Mouse (Mus musculus): ENCODE results near the gene U90926. TPM values are rescaled to one million over a fixed set of nuclear protein-coding genes. Genes with fewer than 3 reads are reported as not detected.

The U90926 gene
- not detected in 2 replicates for polyA plus RNA-seq (2015; fragmentation: Nextera tagmentation; extraction: Ambion mirVana)

GRCm38 (mm10) chr5:92215308-92215707 is at the start of gene U90926:
TSS of gene U90926 (minus strand) at chr5:92215408.
- Histone ChIP-seq H3K36me3 (ENCODE audit: control insufficient read depth, insufficient read depth) (no peaks in the 10 kb centered on the region), H3K4me3 (ENCODE audit: low read depth, low read length) (no peak within 1 kb of the TSS), H3K27me3 (ENCODE audit: control insufficient read depth, insufficient read depth, low read depth, low read length) (no peaks in the 10 kb centered on the region; the same call in 1 of the 2 replicates), H3K9me3 (replicated peaks; ENCODE audit: control insufficient read depth, low read length) (no peaks in the 10 kb centered on the region), H3K4me1 (ENCODE audit: control insufficient read depth, low read depth, low read length) (no peaks in the 10 kb centered on the region), H3K4me2 (ENCODE audit: low read depth, low read length) (no peak within 1 kb of the TSS), H3K9ac (ENCODE audit: low read depth, low read length) (no peak within 1 kb of the TSS), H3K27ac (ENCODE audit: low read length) (no peak within 1 kb of the TSS)
- ATAC-seq (ENCODE audit: low read depth) = no peak
- whole genome bisulfite sequencing (ENCODE audit: insufficient replicate concordance) = 72% methylated on average over 4 of the region's 4 CpGs

GRCm38 (mm10) chr5:92263761-92264359 is 48.7 kb upstream of the U90926 start:
- no peaks in the 10 kb centered on the region for H3K4me1 ChIP-seq (ENCODE audit: control insufficient read depth, low read depth, low read length)
- no peaks in the 10 kb centered on the region for H3K36me3 ChIP-seq (ENCODE audit: control insufficient read depth, insufficient read depth)
- H3K27ac ChIP-seq (ENCODE audit: low read length) = no peak overlapping the region
- H3K27me3 ChIP-seq (ENCODE audit: control insufficient read depth, insufficient read depth, low read depth, low read length) = peaks cover 7% of the 10 kb centered on the region; the same call in 1 of the 2 replicates
- no peaks in the 10 kb centered on the region for H3K9me3 ChIP-seq (replicated peaks; ENCODE audit: control insufficient read depth, low read length)
- no peak overlapping the region for H3K4me3 ChIP-seq (ENCODE audit: low read depth, low read length)
- WGBS (ENCODE audit: insufficient replicate concordance) = 60% methylated on average over 4 of the region's 4 CpGs
- H3K4me2 ChIP-seq (ENCODE audit: low read depth, low read length) = no peak overlapping the region
- no peak overlapping the region for H3K9ac ChIP-seq (ENCODE audit: low read depth, low read length)
- ATAC-seq (ENCODE audit: low read depth) = no peak

- 61% methylated on average over 8 of the region's 8 CpGs for WGBS (ENCODE audit: insufficient replicate concordance)
- no peaks in the 10 kb centered on the region for H3K9me3 ChIP-seq (replicated peaks; ENCODE audit: control insufficient read depth, low read length)
- no peak overlapping the region for H3K4me2 ChIP-seq (ENCODE audit: low read depth, low read length)
- H3K4me1 ChIP-seq (ENCODE audit: control insufficient read depth, low read depth, low read length) = no peaks in the 10 kb centered on the region
- H3K27me3 ChIP-seq (ENCODE audit: control insufficient read depth, insufficient read depth, low read depth, low read length) = peaks cover 11% of the 10 kb centered on the region; the same call in 1 of the 2 replicates
- no peak overlapping the region for H3K9ac ChIP-seq (ENCODE audit: low read depth, low read length)
- H3K4me3 ChIP-seq (ENCODE audit: low read depth, low read length) = no peak overlapping the region
- H3K36me3 ChIP-seq (ENCODE audit: control insufficient read depth, insufficient read depth) = no peaks in the 10 kb centered on the region
- no peak overlapping the region for H3K27ac ChIP-seq (ENCODE audit: low read length)
- no peak for ATAC-seq (ENCODE audit: low read depth)
Observed at GRCm38 (mm10) chr5:92262646-92263045, 47.4 kb upstream of the U90926 start.

- H3K4me1 ChIP-seq (ENCODE audit: control insufficient read depth, low read depth, low read length) = no peaks in the 10 kb centered on the region
- no peak for ATAC-seq (ENCODE audit: low read depth)
- no peaks in the 10 kb centered on the region for H3K9me3 ChIP-seq (replicated peaks; ENCODE audit: control insufficient read depth, low read length)
- H3K27ac ChIP-seq (ENCODE audit: low read length) = no peak within 1 kb of the TSS
- no peak within 1 kb of the TSS for H3K4me3 ChIP-seq (ENCODE audit: low read depth, low read length)
- no peak within 1 kb of the TSS for H3K9ac ChIP-seq (ENCODE audit: low read depth, low read length)
- no peaks in the 10 kb centered on the region for H3K36me3 ChIP-seq (ENCODE audit: control insufficient read depth, insufficient read depth)
- peaks cover 15% of the 10 kb centered on the region; the same call in 1 of the 2 replicates for H3K27me3 ChIP-seq (ENCODE audit: control insufficient read depth, insufficient read depth, low read depth, low read length)
- 18% methylated on average over 6 of the region's 6 CpGs for WGBS (ENCODE audit: insufficient replicate concordance)
- no peak within 1 kb of the TSS for H3K4me2 ChIP-seq (ENCODE audit: low read depth, low read length)
Observed at GRCm38 (mm10) chr5:92256218-92256617, 41.0 kb upstream of the U90926 start, which contains the start of gene Ppef2. TSS of gene Ppef2 (minus strand) at chr5:92256278.

GRCm38 (mm10) chr5:92254476-92254875 is 39.3 kb upstream of the U90926 start:
- no peak overlapping the region for H3K27ac ChIP-seq (ENCODE audit: low read length)
- H3K4me3 ChIP-seq (ENCODE audit: low read depth, low read length) = no peak overlapping the region
- no peak overlapping the region for H3K9ac ChIP-seq (ENCODE audit: low read depth, low read length)
- no peaks in the 10 kb centered on the region for H3K4me1 ChIP-seq (ENCODE audit: control insufficient read depth, low read depth, low read length)
- H3K36me3 ChIP-seq (ENCODE audit: control insufficient read depth, insufficient read depth) = no peaks in the 10 kb centered on the region
- WGBS (ENCODE audit: insufficient replicate concordance) = 26% methylated on average over 6 of the region's 6 CpGs
- H3K4me2 ChIP-seq (ENCODE audit: low read depth, low read length) = no peak overlapping the region
- no peaks in the 10 kb centered on the region for H3K9me3 ChIP-seq (replicated peaks; ENCODE audit: control insufficient read depth, low read length)
- no peak for ATAC-seq (ENCODE audit: low read depth)
- peaks cover 14% of the 10 kb centered on the region; the same call in 1 of the 2 replicates for H3K27me3 ChIP-seq (ENCODE audit: control insufficient read depth, insufficient read depth, low read depth, low read length)

- no peak for ATAC-seq (ENCODE audit: low read depth)
- H3K4me1 ChIP-seq (ENCODE audit: control insufficient read depth, low read depth, low read length) = no peaks in the 10 kb centered on the region
- no peaks in the 10 kb centered on the region for H3K36me3 ChIP-seq (ENCODE audit: control insufficient read depth, insufficient read depth)
- H3K4me2 ChIP-seq (ENCODE audit: low read depth, low read length) = no peak overlapping the region
- H3K4me3 ChIP-seq (ENCODE audit: low read depth, low read length) = no peak overlapping the region
- no peak overlapping the region for H3K9ac ChIP-seq (ENCODE audit: low read depth, low read length)
- H3K9me3 ChIP-seq (replicated peaks; ENCODE audit: control insufficient read depth, low read length) = no peaks in the 10 kb centered on the region
- H3K27me3 ChIP-seq (ENCODE audit: control insufficient read depth, insufficient read depth, low read depth, low read length) = peaks cover 7% of the 10 kb centered on the region; the same call in 1 of the 2 replicates
- 26% methylated on average over 18 of the region's 18 CpGs for WGBS (ENCODE audit: insufficient replicate concordance)
- H3K27ac ChIP-seq (ENCODE audit: low read length) = no peak overlapping the region
Observed at GRCm38 (mm10) chr5:92252797-92253343, 37.7 kb upstream of the U90926 start.

GRCm38 (mm10) chr5:92252031-92252430 is 36.8 kb upstream of the U90926 start:
- Histone ChIP-seq H3K9me3 (replicated peaks; ENCODE audit: control insufficient read depth, low read length) (no peaks in the 10 kb centered on the region), H3K27ac (ENCODE audit: low read length) (no peak overlapping the region), H3K27me3 (ENCODE audit: control insufficient read depth, insufficient read depth, low read depth, low read length) (peaks cover 11% of the 10 kb centered on the region; the same call in 1 of the 2 replicates), H3K4me1 (ENCODE audit: control insufficient read depth, low read depth, low read length) (no peaks in the 10 kb centered on the region), H3K36me3 (ENCODE audit: control insufficient read depth, insufficient read depth) (no peaks in the 10 kb centered on the region), H3K4me2 (ENCODE audit: low read depth, low read length) (no peak overlapping the region), H3K4me3 (ENCODE audit: low read depth, low read length) (no peak overlapping the region), H3K9ac (ENCODE audit: low read depth, low read length) (no peak overlapping the region)
- ATAC-seq (ENCODE audit: low read depth) = no peak
- 66% methylated on average over 6 of the region's 6 CpGs for WGBS (ENCODE audit: insufficient replicate concordance)

- Histone ChIP-seq H3K27ac (ENCODE audit: low read length) (no peak overlapping the region), H3K4me1 (ENCODE audit: control insufficient read depth, low read depth, low read length) (no peaks in the 10 kb centered on the region), H3K9ac (ENCODE audit: low read depth, low read length) (no peak overlapping the region), H3K27me3 (ENCODE audit: control insufficient read depth, insufficient read depth, low read depth, low read length) (peaks cover 9% of the 10 kb centered on the region; the same call in 1 of the 2 replicates), H3K4me2 (ENCODE audit: low read depth, low read length) (no peak overlapping the region), H3K4me3 (ENCODE audit: low read depth, low read length) (no peak overlapping the region), H3K9me3 (replicated peaks; ENCODE audit: control insufficient read depth, low read length) (no peaks in the 10 kb centered on the region), H3K36me3 (ENCODE audit: control insufficient read depth, insufficient read depth) (no peaks in the 10 kb centered on the region)
- no peak for ATAC-seq (ENCODE audit: low read depth)
- 53% methylated on average over 11 of the region's 11 CpGs for WGBS (ENCODE audit: insufficient replicate concordance)
Observed at GRCm38 (mm10) chr5:92248614-92249013, 33.4 kb upstream of the U90926 start.

GRCm38 (mm10) chr5:92245483-92245882 is 30.3 kb upstream of the U90926 start:
- Histone ChIP-seq H3K9ac (ENCODE audit: low read depth, low read length) (no peak overlapping the region), H3K27ac (ENCODE audit: low read length) (no peak overlapping the region), H3K4me2 (ENCODE audit: low read depth, low read length) (no peak overlapping the region), H3K4me1 (ENCODE audit: control insufficient read depth, low read depth, low read length) (no peaks in the 10 kb centered on the region), H3K4me3 (ENCODE audit: low read depth, low read length) (no peak overlapping the region), H3K9me3 (replicated peaks; ENCODE audit: control insufficient read depth, low read length) (no peaks in the 10 kb centered on the region), H3K27me3 (ENCODE audit: control insufficient read depth, insufficient read depth, low read depth, low read length) (peaks cover 9% of the 10 kb centered on the region; the same call in 1 of the 2 replicates), H3K36me3 (ENCODE audit: control insufficient read depth, insufficient read depth) (no peaks in the 10 kb centered on the region)
- WGBS (ENCODE audit: insufficient replicate concordance) = 14% methylated on average over 9 of the region's 9 CpGs
- no peak for ATAC-seq (ENCODE audit: low read depth)

All from liver, embryonic 16.5 days (tissue).